In the genomic region with DNA sequence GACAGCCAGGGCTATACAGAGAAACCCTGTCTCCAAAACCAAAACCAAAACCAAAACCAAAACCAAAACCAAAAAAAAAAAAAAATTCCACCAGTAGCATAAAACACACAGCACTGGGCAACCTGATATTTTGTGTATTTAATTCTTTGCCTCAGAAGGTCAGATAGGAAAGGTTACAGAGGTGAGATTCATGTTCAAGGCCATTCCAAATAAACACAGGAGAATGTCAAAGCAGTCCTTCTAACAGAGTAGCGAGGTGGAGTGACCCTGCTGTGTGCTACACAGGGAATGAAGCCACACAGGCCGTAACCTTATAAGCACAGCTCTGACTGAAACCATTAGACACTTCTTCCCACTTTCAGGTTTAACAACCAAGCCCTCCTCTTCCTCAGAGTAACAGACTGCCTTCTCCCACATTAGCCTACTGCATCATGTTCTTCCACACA, we compare ENCODE assay signal across 23 mouse cellular contexts. TPM values are rescaled to one million over a fixed set of nuclear protein-coding genes. Genes with fewer than 3 reads are reported as not detected.
DNase-seq lines count a peak whose midpoint lies in the region; ATAC-seq and TF ChIP-seq lines count a peak whose summit lies in the region.
"Had no signal": no experiment of that assay in that cellular context is flagged by ENCODE, and none has a peak within 500 bp of the region (broad histone marks: within the 10 kb centered on the region; RNA-seq: fewer than 3 reads in every experiment).

No protein-coding gene starts in this region.

- H3K27ac ChIP-seq in gastrocnemius, adult 2 months: peak overlapping the region; percentile 16; the same call in 1 of the 2 replicates
- peak overlapping the region; percentile 54 for H3K27ac ChIP-seq in liver, adult 2 months (replicated peaks; ENCODE audit: insufficient read depth, low read depth, low read length)
- no peak overlapping the region for H3K27ac ChIP-seq in liver, embryonic 11.5 days (ENCODE audit: low read depth, low read length)
- H3K27ac ChIP-seq: embryonic facial prominence, embryonic 15.5 days; hindbrain, embryonic 15.5 days; limb, embryonic 13.5 days; macrophage; midbrain, embryonic 12.5 days; neural tube, embryonic 13.5 days had no signal

- TF ChIP-seq CTCF in gastrocnemius, adult 2 months (IDR thresholded peaks at IDR 0.05): no peak
- TF ChIP-seq CTCF in liver, adult 2 months (IDR thresholded peaks at IDR 0.05; ENCODE audit: low read depth, low read length): no peak

- peaks cover 18% of the 10 kb centered on the region; the same call in 1 of the 2 replicates for H3K36me3 ChIP-seq in liver, adult 2 months (ENCODE audit: control insufficient read depth, insufficient read depth, low read length)
- peaks cover 24% of the 10 kb centered on the region for H3K36me3 ChIP-seq in liver, embryonic 11.5 days (ENCODE audit: control insufficient read depth, insufficient read depth, low read length)

- no peak for TF ChIP-seq POLR2A in liver, adult 2 months (IDR thresholded peaks at IDR 0.05; ENCODE audit: extremely low read depth, insufficient read depth, low read length)

- H3K4me2 ChIP-seq in liver, embryonic 11.5 days: no peak overlapping the region
- H3K4me2 ChIP-seq: embryonic facial prominence, embryonic 15.5 days; hindbrain, embryonic 15.5 days; limb, embryonic 13.5 days; midbrain, embryonic 12.5 days; neural tube, embryonic 13.5 days had no signal

- no peaks in the 10 kb centered on the region for H3K27me3 ChIP-seq in liver, adult 2 months (ENCODE audit: control insufficient read depth, insufficient read depth, low read length)
- H3K27me3 ChIP-seq in liver, embryonic 11.5 days (replicated peaks; ENCODE audit: control insufficient read depth, insufficient read depth, low read length): no peaks in the 10 kb centered on the region
- H3K27me3 ChIP-seq: embryonic facial prominence, embryonic 15.5 days; hindbrain, embryonic 15.5 days; limb, embryonic 13.5 days; midbrain, embryonic 12.5 days; neural tube, embryonic 13.5 days had no signal

- peaks cover 6% of the 10 kb centered on the region; the same call in 1 of the 2 replicates for H3K79me2 ChIP-seq in liver, adult 2 months (ENCODE audit: control insufficient read depth, insufficient read depth, low read length)

- no peak overlapping the region for H3K4me3 ChIP-seq in gastrocnemius, adult 2 months
- no peak overlapping the region for H3K4me3 ChIP-seq in liver, adult 2 months (ENCODE audit: insufficient read depth, low read depth, low read length)
- H3K4me3 ChIP-seq in liver, embryonic 11.5 days (ENCODE audit: low read depth, low read length): no peak overlapping the region
- H3K4me3 ChIP-seq: embryonic facial prominence, embryonic 15.5 days; hindbrain, embryonic 15.5 days; limb, embryonic 13.5 days; midbrain, embryonic 12.5 days; neural tube, embryonic 13.5 days had no signal

- intact Hi-C loops in gastrocnemius, adult 2 months (cut with DNase I): no loop called here

- 26% methylated on average over 2 of the region's 2 CpGs for WGBS in liver, adult 2 months
- WGBS in liver, embryonic 11.5 days: 80% methylated on average over 2 of the region's 2 CpGs

- H3K9me3 ChIP-seq in liver, embryonic 11.5 days (ENCODE audit: control insufficient read depth, low read length): no peaks in the 10 kb centered on the region
- H3K9me3 ChIP-seq: embryonic facial prominence, embryonic 15.5 days; hindbrain, embryonic 15.5 days; limb, embryonic 13.5 days; midbrain, embryonic 12.5 days; neural tube, embryonic 13.5 days had no signal

- H3K4me1 ChIP-seq in liver, adult 2 months (ENCODE audit: control insufficient read depth, insufficient read depth, low read length): peaks cover 5% of the 10 kb centered on the region; the same call in 1 of the 2 replicates
- H3K4me1 ChIP-seq in liver, embryonic 11.5 days (replicated peaks; ENCODE audit: control insufficient read depth, insufficient read depth, low read length): no peaks in the 10 kb centered on the region
- H3K4me1 ChIP-seq: embryonic facial prominence, embryonic 15.5 days; hindbrain, embryonic 15.5 days; limb, embryonic 13.5 days; midbrain, embryonic 12.5 days; neural tube, embryonic 13.5 days had no signal

- DNase-seq in gastrocnemius, adult 2 months: no peak
- DNase-seq in gastrocnemius, postnatal 10 days: no peak
- peak; percentile 93 for DNase-seq in liver, adult 2 months (ENCODE audit: extremely low read depth, low read depth, low spot score)
- DNase-seq in liver, embryonic 11.5 days (ENCODE audit: low spot score): no peak
- peak; percentile 36 for DNase-seq in naive thymus-derived CD4-positive, alpha-beta T cell, adult 2 months (ENCODE audit: low read depth)
- no peak for DNase-seq in kidney, postnatal 4 days
- DNase-seq in kidney, postnatal 14 days: no peak
- DNase-seq: adrenal gland, postnatal 10 days; cerebellum, adult 11-12 months; cerebellum, postnatal 14 days; heart, postnatal 10 days; right cerebral cortex, adult 18-20 months had no signal

- 0 out of 2 replicates have a peak overlapping the region, but pooled peaks have one; percentile 23 for H3K9ac ChIP-seq in liver, adult 2 months (ENCODE audit: low read depth, low read length)
- no peak overlapping the region; the same call in 1 of the 2 replicates for H3K9ac ChIP-seq in liver, embryonic 11.5 days (ENCODE audit: low read depth, low read length)
- H3K9ac ChIP-seq: embryonic facial prominence, embryonic 15.5 days; hindbrain, embryonic 15.5 days; limb, embryonic 13.5 days; midbrain, embryonic 12.5 days; neural tube, embryonic 13.5 days had no signal

- no peak for ATAC-seq in liver, embryonic 11.5 days (replicated peaks; ENCODE audit: low FRiP score)
- peak; percentile 10; the same call in 1 of the 2 replicates for ATAC-seq in common myeloid progenitor, adult 5-6 weeks (replicated peaks; ENCODE audit: low read depth, poor library complexity, severe bottlenecking)
- ATAC-seq: forebrain, embryonic 16.5 days; intestine, postnatal 0 days had no signal

RNA-seq across cellular contexts. Expression of gene Cct2, which starts 18.3 kb away (rescaled TPM):
- total RNA-seq in gastrocnemius, adult 2 months (2021): 100 to 1,000 TPM; 112 to 125 TPM
- 100 to 1,000 TPM; 172 to 175 TPM for total RNA-seq in gastrocnemius, postnatal 10 days (2021)
- 114 and 116 TPM in 2 replicates for total RNA-seq in liver, adult 2 months (2014; rRNA removed)
- 36.6 and 40.1 TPM in 2 replicates for polyA plus RNA-seq in liver, adult 2 months (2012; rRNA removed)
- 414 and 416 TPM in 2 replicates for polyA plus RNA-seq in liver, embryonic 11.5 days (2014; fragmentation: Nextera tagmentation; extraction: Ambion mirVana)
- total RNA-seq in common myeloid progenitor, adult 5-6 weeks (2017): 664 and 671 TPM in 2 replicates

RNA-seq across cellular contexts. Expression of gene Lrrc10, which starts 36.8 kb away (rescaled TPM):
- total RNA-seq in gastrocnemius, adult 2 months (2021): under 1 TPM in 1 of 2 experiments, not detected in 1; 0.17 TPM
- total RNA-seq in gastrocnemius, postnatal 10 days (2021): not detected
- total RNA-seq in liver, adult 2 months (2014; rRNA removed): not detected in 2 replicates
- not detected in 2 replicates for polyA plus RNA-seq in liver, adult 2 months (2012; rRNA removed)
- 0.21 and 0.23 TPM in 2 replicates for polyA plus RNA-seq in liver, embryonic 11.5 days (2014; fragmentation: Nextera tagmentation; extraction: Ambion mirVana)
- not detected in 2 replicates for total RNA-seq in common myeloid progenitor, adult 5-6 weeks (2017)
- total RNA-seq: adrenal gland, postnatal 10 days; layer of hippocampus, adult 18-20 months had no signal
- polyA plus RNA-seq: forebrain, embryonic 16.5 days; hindbrain, embryonic 15.5 days; intestine, postnatal 0 days; kidney, embryonic 16.5 days; limb, embryonic 13.5 days; macrophage; midbrain, embryonic 12.5 days; neural tube, embryonic 13.5 days had no signal

Comparison
In these comparisons a context has a peak if more than half of its experiments do, and no peak if none do; other contexts are left out.
1. DNase-seq: peak in liver, adult 2 months (single experiment) and naive thymus-derived CD4-positive, alpha-beta T cell, adult 2 months (single experiment); none in gastrocnemius, adult 2 months (single experiment), gastrocnemius, postnatal 10 days (single experiment), liver, embryonic 11.5 days (single experiment), kidney, postnatal 4 days (0 of 2) and kidney, postnatal 14 days (single experiment).